Mouse (Mus musculus): Measurements from ENCODE around the gene Gm28053.

The Gm28053 gene

DNA sequence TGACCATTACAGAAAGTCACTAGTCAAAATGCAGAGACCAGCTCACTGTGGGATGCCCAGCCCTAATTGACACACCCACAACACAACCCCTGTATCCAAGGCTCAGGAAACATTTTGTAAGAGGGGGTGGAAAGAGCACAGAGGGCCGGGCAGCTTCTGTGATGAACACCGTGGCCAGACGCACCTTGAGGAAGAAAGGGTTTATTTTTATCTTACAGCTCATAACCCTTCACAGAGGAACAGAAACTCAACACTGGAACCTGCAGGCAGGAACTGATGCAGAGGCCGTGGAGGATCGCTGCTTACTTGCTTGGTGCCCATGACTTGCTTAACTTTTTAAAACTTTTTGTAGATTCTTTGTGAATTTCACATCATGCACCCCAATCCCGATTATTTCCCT, 25.4 kb upstream of the Gm28053 start:
- DNase-seq (ENCODE audit: low spot score in 2 of 2): peak in 1 of 2 experiments; percentile 44

DNA sequence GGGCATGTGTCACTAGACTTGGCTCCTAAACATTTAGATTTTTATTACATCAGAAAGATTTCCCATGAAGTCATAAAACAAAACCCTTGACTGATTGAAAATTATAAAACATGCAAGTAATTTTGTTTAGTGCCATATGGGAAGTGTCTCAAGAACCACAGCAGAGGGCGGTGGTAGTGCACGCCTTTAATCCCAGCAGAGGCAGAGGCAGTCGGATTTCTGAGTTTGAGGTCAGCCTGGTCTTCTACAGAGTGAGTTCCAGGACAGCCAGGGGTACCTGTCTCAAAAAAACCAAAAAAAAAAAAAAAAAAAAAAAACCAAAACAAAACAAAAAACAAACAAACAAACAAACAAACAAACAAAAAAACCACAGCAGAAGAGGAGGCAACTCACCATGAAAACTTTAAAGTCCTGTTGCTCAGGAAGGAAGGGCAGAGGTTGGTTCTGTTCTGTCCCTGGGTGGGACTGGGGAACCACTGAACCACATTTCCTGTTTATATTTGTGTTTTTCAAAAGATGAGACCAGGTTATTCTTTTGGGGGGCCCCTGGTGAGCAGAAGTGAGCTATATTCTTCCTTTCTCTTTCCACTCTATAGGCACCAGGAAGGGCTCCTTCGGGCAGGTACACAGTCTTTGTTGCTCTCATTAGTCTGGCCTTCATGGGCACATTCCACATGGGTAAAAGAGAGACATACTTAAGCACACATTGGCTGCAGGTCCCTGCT, 21.4 kb upstream of the Gm28053 start:
- no peak for DNase-seq (ENCODE audit: low spot score in 2 of 2)

DNA sequence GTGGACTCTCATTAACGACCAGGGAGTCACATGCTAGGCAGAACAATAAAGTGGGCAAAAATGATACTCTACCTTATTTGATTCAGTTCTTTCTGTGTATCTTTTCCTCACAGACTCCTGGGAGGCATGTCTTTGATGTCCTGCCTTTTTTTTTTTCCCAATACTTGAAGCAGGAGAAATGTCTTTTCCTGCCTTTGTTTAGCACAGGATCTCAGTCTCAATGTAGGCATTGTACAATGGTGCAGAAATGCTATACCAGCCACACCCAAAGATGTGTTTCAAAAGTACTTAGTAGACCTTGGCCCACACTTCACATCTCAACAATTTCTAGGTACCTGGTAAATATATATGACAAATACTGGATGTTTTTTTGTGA, 20.9 kb upstream of the Gm28053 start:
- DNase-seq (ENCODE audit: low spot score in 2 of 2): no peak

DNA sequence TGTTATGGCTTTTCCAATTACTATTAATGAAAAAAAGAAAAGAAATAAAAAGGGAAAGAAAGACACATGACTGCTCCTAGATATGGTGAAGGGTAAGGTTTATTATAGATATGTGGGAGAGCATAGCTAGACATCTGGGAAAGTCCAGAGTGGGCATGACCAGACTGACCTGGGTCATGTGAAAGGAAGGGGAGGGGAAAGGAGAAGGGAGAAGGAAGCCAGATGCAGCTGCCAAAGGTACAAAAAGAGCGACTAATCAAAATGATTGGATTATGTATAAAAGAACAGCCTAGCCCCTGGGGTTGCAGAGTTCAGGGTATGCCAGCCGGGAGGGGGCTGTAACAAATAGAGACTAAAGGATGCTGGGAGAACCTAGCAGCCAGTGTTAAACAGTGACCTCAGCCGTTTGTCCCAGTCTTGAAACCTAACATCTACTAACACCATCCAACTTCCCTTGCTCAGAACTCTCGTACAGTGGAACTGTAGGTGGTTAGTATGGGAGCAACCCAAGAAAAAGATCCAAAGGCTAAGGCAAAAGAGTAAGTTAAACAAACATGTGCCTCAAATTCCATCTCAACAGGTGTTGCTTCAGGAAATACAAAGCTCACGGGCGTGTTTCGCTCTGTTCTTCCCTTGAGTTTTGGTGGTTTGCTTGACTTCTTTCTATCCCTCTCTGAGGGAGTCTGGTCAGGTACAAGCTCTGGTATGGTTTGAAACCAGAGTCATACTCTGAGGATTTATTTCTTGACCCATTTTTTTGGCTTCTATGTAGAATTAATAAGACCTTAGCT, 20.1 kb upstream of the Gm28053 start:
- DNase-seq (ENCODE audit: low spot score in 2 of 2): peak in 1 of 2 experiments; percentile 10

DNA sequence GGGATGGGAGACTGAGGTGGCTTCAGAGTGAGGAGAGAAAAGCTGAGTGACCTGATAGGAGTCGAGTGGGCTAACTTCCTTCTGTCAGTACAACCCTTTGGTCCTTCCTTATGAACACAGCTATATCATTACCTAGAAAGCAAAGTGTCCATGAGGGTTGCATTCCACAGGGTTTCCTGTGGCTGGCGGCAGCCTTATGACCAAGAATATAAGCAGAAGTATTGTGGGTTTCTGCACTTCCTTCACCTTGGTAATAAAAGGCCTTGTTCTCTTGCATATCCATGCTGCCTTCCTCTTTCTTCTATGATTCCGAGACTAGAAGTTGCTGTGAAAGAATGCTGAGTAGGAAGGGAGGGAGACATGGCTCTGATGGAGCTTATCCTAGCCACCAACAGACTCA, 19.5 kb upstream of the Gm28053 start:
- DNase-seq (ENCODE audit: low spot score in 2 of 2): no peak

DNA sequence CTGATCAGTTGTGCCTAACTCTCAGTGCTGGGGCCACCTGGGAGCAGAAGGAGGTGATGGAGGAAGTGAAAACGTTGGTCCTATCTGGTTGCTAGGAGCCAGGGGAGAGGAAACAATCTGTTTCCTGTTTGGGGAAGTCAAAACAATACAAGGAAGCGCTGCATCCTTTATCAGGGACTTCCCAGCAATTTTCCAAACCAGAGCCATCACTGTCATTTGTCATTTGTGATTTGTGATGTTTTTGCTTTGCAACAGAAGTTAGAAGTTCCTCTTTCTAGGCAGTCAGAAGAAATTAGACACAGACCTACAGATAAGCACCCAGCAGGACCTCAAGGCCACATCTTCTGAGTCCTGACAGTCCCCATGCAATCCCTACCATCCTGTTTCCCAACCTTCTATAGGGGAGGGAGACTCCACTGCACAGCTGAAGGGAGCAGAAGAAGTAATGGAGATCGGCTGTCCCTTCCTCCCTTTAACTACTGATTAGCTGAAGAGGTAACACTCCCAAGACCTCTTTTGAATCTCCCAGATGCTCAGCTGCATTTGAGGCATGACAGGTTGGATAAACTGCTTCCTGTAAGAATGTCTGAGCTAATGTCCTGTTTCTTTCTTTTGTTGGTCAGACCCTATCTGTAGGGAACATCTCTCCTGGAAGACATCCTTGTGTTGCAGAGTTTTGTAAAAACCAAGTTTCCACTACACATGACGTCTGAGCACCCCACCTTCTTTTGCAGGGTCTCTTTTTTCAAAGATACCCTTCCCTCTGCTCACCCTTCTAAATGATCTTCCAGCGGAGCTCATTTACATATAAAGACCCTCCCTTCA, 17.9 kb upstream of the Gm28053 start:
- peak in 1 of 2 experiments; percentile 49 for DNase-seq (ENCODE audit: low spot score in 2 of 2)

DNA sequence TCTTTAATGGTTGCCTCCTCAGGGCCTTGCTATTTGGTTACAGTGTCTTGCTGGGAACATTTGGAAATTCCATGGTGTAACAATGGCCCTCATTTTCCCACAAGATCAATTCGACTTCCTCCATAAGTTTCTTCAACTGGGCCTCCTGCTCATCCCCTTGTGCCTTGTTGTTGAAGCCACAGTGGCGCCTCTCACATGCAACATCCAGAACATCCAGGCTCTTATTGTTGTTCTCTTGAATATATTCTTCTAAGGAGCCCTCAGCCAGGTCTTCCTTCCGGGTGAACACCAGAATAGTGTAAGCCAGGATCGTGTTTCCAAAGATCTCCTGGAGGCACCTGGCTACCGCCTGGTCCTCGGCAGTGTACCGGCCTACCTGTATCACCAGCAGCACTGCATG, 16.3 kb upstream of the Gm28053 start:
- no peak for DNase-seq (ENCODE audit: low spot score in 2 of 2)

DNA sequence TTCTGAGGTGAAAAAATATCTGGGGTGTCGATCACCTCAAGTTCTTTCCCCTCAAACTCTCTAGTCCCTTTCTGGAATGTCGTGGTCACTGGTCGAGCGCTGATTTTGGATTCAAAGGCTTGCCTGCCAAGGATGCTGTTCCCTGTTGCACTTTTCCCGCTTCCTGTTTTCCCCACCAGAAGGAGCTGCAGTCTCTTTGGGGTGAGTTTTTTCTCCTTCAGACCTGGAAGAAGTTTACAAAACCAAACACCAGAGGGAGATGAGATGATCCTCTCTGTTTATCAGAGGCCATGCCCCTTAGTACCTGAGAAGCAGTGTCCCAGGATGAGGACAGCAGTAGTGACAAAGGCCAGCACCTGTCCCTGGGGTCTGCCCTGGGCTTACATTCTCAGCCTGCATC, 15.8 kb upstream of the Gm28053 start:
- no peak for DNase-seq (ENCODE audit: low spot score in 2 of 2)

DNA sequence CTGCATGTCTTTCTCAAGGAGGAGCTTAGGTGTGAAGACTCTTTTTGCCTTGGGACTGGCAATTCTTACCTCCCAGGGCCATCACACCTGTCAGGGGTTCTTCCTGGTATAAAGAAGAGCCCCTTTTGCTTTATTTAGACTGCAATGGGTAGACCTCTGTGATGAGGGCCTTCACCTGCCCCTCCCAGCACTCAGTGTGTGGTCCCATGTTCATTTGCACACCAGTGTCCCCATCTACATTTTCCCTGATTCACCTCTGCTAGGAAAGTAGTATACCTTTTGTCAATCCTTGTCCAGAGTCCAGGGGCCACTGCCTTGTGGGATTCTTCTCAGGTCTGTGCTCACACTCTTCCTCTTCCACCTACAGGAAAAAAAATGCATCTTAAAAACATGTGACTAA, 14.3 kb upstream of the Gm28053 start:
- no peak for DNase-seq (ENCODE audit: low spot score in 2 of 2)

DNA sequence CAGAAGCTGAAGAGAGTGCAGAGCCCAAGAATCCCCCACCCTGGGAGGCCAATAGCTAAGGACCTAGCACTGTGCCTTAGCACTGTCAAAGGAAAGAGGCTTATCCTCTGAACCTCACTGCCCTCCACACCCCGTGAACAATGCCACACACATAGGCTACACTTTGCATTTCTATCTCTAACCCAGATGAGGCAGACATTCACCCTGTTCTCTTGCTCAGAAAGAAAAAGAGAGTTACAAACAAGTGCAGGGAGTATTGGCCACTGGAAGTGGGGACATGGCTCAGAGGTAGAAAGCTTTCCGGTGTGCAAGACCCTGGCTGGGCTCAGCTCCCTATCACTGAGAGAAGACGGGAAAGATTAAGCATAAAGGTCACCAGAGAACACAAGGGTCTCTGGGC, 12.3 kb upstream of the Gm28053 start:
- no peak for DNase-seq (ENCODE audit: low spot score in 2 of 2)

DNA sequence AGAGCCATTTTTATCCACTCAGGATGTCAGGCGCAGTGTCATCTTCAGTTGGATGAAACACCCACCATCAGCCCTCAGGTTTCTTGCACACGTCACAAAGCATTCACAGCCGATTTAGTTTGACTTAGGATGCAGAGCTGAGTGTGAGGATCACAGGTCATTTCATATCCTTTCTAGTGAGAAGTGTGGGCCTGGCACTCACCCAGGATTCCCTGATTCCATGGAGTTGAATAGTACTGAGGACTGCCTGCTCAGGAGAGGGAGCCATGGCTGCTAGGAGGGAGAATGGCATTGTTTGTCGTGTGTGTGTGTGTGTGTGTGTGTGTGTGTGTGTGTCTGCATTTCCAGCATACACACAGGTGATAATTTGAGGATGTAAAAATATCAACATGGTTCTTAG, 1.9 kb downstream of the Gm28053 start:
- no peak for DNase-seq (ENCODE audit: low spot score in 2 of 2)

DNA sequence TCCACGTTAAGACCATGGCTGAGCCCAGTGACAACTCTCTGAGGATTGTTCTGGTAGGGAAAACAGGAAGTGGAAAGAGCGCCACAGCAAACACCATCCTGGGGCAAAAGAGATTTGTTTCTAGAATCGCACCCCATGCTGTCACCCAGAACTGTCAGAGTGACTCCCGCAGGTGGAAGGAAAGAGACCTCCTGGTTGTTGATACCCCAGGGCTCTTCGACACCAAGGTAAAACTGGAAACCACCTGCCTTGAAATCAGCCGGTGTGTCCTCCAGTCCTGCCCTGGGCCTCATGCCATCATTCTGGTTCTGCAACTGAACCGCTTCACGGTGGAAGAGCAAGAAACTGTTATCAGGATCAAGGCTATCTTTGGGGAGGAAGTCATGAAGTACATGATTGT, 5.1 kb downstream of the Gm28053 start:
- no peak for DNase-seq (ENCODE audit: low spot score in 2 of 2)

DNA sequence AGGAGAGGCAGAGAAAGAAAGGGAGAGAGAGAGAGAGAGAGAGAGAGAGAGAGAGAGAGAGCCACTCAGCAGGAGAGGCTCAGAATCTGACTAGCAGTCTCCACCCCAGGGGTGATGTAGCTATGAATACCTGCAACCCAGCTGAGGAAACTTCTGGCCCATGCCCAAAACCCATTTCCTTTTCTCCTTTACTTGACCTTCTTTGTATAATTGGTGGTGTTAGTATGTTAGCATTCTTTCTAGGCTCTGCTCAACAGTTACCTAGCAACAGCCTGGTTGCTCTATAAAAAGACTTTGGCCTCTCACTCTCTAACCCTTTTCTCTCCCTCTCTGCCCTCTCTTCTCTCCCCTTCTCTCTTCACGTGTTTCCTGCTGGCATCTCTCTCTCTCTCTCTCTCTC, 7.1 kb downstream of the Gm28053 start:
- DNase-seq (ENCODE audit: low spot score in 2 of 2): peak in 1 of 2 experiments; percentile 55

DNA sequence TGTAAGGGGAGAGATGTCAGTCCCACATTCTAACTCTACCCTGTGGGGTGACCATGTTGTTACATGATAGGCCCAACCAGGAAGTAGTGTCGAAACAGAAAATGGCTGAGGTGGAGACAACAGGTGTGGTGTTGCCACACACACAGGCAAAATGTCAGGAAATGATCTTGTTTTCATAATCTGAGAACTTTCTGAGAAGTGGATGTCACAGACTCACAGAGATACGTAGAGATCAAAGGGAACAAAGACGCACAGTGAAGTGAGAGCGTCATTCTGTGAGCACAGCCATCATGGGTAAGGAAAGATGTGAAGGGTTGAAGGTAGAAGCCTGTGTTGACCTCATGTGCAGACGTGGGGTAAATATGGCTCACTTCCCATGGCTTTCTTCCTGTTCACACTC, 9.4 kb downstream of the Gm28053 start:
- no peak for DNase-seq (ENCODE audit: low spot score in 2 of 2)

DNA sequence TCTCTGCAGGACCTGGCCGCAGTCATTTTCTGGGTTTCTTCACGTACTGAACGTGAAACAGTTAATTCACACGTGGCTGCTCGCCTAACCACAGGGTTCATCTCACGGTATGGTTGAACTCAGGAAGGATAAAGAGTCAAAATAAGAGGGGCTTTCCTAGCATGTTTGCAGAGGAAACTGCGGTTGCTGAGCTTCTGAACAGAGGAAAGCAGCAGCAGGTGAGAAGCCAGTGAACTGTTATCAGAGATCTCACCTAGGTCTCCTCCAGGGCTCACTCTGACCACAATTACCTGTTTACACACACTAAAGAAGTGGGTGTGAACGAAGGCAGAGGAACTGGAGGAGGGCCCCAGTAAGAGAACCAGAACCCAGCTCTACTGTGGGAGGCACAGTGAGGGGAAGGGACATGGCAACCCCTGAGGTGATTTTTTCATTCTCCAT, 14.5 kb downstream of the Gm28053 start:
- peak; percentile 17 to 64 for DNase-seq (ENCODE audit: low spot score in 2 of 2)

DNA sequence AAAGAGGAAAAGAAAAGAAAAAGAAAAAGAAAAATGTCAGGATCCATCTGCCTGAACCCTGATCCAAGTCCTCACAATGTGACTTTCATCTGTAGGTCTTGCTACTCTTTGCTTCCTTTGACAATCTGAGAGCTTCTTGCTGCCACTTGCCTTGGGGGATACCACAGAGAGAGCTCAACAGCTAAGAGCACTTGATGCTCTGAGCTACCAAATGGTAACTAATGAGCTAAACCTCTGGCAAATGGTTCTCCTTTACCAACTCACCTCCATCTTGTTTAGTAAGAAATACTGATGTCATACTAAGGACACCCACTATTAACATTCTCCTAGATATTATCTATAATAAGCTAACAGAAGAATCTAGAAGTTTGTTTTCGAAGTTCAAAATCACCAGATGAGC, 15.3 kb downstream of the Gm28053 start:
- peak in 1 of 2 experiments; percentile 10 for DNase-seq (ENCODE audit: low spot score in 2 of 2)

DNA sequence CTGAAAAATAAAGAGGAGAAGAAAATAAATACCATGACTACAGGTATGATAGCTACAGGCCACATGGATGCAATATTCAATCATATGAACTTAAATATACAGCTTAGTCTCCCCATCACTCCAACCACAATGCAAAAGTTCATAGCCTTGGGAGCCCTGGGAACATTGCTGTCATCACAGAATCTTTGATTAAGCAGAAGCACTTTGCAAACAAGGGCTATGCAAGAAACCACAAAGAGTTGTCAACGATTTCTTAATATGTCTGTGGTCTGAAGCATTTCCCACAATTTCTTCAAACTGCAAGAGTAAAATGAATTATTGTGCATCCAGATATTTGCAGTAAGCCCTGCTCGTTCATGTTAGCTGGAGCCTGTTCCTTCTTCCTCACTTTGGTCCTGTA, 18.6 kb downstream of the Gm28053 start:
- DNase-seq (ENCODE audit: low spot score in 2 of 2): no peak

DNA sequence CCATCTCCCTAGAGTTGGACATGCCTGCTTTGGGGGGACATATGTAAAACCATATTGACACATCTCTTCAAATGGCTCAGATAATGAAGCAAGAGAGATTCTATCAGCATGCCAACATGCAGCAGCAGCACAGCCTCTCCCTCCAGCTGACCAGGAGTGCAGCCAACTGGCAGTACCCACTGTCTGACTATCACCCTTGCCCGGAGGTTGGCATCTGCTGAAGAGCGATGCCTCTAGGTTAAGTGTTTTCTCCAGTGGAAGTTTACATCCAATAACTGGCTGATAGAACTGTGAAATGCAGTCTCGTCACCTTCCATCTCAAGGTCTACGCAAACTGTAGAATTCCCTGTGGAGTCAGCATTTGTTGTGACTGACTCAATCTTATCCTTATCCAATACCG, 19.3 kb downstream of the Gm28053 start:
- DNase-seq (ENCODE audit: low spot score in 2 of 2): peak in 1 of 2 experiments; percentile 11

DNA sequence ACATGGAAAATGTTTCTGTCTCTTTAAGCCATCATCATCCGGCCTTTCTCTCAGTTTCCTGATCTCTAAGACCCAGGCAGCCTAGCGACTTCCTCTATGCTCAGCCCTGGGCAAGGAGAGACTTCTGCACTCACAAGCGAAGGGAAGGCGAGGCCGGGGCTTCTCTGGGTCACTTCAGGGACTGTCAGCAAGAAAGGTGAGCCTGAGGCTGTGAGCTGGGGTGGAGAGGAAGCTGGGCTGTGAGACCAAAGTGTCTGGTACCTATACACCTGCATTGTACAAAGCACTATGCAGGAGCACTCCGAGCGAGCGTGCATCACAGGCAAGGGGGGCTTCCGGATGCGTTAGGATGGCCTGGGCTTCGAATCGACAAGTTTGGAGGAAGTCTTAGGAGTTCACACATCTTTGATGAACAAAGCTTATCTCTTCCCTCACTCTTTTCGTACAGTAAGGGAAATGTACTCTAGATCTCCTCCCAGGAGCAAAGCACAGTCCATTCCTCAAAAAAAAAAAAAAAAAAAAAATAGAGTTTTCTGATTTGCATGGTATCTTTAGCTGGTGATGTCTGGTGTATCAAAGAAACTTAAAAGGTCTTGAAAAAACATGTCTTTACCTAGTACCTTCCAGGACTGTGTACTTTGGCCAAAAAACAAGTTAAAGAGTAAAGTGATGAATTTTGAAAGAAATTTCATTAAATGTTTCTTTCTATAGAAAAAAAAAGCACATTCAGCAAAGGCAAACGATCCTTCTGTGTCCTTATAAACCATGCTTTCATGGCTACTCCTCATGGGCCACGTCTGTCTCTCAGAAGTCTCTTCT, 20.8 kb downstream of the Gm28053 start, which contains the start of gene Gimap1:
Gene Gimap1, plus strand, starts transcription at position 94 of the 819 bp plus-strand sequence.
- DNase-seq (ENCODE audit: low spot score in 2 of 2): peak; percentile 54 to 68

DNA sequence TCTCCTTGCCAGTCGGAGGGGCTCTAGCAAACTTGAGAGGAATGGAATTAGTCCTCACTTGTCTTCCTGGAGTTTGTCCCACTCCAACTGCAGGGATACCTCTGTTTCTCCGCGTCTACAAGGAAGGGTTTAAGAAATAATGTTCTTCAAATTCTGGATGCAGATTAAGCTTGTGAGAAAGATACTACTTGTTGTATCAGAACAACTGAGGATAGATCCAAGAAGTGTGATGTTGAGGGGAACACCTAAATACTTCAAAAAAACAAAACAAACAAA, 21.3 kb downstream of the Gm28053 start:
- DNase-seq (ENCODE audit: low spot score in 2 of 2): peak in 1 of 2 experiments; percentile 11

DNA sequence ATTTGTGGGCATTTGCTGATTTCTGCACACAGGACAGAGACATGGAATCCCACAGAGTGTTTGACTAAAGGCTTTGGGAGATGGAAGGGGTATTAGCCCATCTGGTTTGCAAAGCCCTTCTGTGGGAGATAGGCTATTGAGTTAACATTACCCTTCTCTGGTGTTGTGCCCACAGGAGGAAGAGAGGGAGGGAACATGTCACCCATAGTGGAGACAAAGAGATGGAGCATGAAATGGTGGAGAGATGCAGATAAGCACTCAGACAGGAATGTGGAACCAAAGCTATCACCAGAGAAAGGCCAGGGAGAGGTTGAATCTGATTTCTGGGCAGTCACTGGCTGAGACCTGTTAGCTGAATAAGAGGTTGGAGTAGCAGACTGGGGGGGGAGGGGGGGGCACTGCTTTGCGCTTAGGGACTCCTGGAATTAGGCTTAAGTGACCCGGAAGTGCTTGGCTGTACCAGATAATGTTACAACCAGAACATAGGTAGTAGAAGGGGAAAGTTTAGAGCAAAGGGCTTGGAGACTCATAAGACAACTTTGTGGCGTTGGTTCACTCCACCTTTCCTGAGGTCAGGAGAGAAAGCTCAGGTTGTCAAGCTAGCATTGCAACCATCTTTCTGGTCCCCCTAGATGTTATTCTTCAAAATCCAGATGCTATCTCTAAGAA, 22.2 kb downstream of the Gm28053 start:
- peak in 1 of 2 experiments; percentile 12 for DNase-seq (ENCODE audit: low spot score in 2 of 2)

All from spleen, postnatal 10 days (tissue).